Mouse (Mus musculus) frontal cortex, adult (tissue): ENCODE results near the gene Nsf.
"Not testable (repeated sequence)": the region's sequence is repeated elsewhere in the genome, so short reads cannot be mapped to it uniquely, and the experiment has no call there.

Experiments
- ATAC-seq: cut with Nextera tagmentation; 2 replicates; pipeline ENCODE4 v1.9.2; 2017; ENCODE audit warnings: mild to moderate bottlenecking, moderate library complexity, mixed read lengths; ENCODE audit not compliant: low TSS enrichment

Nsf gene

DNA sequence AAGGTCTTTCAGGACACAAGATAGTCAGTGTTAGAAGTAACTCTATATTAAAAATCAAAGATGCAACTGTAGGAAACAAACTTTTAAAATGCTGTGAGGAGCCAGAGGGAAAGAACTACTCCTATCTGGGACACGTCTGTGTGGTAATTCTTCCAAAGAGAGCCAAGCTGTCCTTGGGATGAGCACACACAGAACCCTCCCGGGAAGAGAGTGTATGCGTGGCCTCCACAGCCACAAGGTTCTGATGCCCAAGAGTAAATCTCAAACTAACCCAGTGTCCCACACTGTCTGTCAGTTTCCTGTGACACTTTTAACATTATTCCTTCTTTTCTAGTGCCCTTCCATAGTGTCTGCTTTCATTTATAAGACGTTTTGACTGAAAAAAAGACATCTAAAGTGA, 57.8 kb downstream of the Nsf start:
- no peak for ATAC-seq

DNA sequence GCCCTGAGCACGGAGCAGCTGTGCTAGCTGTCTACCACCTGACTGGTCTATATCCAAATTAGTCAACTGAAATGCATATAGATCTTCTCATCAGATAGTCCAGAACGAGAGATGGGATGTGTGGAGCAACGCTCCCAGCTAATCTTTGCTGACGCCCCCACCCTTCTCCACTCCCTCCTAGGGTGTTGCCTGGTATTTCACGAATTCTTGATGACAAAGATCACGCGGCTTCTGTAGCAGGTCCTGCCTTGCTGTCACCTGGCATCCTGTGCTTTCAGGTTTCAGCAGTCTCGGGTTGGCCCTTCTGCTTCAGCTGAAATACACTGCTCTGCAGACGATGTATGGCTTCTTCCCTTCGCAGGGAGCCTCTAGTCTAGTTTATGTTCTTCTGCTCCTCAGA, 61.0 kb downstream of the Nsf start:
- peak; percentile 31; the same call in 1 of the 2 replicates for ATAC-seq

DNA sequence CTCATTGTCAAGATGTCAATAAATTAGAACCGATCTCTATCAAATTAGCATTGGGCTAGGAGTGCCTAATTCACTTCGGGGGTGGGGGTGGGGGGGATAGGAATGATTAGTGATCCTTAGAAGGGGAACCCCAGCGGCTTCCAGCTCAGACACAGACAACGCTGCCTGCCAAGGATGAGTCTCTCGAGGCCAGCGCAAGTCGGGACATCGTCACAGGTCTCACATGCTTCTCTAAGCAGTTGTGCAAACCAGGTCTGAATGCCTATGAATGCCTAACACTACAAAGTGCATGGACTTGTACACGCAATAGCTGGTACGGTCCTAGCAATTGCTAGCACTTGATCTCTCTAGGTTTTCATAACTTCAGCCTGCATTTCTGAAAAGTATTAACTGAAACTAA, 62.1 kb downstream of the Nsf start:
- ATAC-seq: no peak

DNA sequence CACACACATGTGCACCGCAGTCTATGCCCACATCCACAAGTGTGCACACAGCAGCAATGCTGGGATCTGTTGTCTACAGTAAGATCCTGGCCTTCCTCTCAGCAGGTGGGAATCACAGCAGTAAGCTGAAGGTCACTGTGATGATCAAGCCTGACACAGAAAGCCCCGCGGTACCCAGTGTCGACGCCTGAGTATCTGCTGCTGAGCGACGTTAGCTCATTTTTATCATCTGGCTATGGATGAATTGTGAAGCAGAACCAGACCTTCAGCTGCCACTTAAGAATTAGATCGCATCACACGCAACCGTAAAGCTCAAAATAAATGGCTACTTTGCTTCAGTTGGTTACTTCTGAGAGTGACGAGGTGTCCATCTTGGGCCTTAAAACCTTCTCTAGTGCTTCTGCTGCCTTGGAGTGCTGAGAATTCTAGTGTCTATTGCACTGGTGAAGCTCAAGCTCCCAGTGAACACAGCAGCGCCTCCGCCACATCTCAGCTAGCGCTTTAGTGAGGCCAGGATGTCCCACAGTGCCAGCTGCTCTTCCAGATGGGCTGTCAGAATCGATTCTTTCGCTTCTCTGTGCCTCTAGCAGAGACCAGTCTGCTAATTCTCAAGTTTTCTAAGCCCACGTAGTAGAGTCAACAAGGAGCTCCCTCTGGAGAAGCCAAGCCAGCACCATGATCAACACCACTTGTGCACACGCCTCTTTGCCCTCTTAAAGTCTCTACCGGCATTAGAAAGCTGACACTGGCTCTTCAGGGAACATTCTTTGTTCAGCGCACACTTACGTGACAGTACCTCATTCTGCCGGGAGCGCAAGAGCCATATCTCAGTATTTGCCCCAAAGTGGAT, 63.3 kb downstream of the Nsf start:
- peak; percentile 65 for ATAC-seq

DNA sequence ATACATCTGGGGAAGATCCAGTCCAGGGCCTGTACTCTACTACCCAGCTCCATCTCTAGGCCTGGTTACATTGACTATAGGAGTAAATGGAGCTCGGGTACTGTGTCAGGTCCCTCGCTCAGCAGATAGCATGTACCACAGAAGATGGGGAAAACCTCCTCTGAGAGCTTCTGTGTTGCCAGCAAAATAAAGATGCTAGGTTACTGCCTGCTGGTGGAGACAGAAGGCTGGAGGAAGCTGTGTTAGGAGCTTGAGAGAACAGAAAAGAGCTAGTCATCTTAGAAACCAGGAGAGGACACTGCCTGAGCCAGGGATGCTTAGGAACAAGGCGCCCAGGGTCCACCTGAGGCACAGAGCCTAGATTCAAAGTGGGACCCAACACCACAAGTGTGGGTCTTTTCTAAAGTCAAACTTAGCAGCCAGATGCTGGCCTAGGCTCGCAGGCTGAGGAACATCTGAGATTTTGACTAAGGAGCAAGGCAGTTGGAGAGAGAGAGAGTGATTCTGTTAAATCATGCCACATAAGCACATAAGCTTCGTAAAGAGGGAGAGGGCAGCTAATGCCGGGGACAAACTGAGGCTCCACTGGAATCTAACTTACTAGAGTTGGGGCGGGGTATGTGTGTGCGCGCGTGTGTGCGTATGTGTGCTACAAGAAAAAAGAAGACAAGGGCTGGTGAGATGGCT, 66.0 kb downstream of the Nsf start:
- peak; percentile 61 for ATAC-seq

DNA sequence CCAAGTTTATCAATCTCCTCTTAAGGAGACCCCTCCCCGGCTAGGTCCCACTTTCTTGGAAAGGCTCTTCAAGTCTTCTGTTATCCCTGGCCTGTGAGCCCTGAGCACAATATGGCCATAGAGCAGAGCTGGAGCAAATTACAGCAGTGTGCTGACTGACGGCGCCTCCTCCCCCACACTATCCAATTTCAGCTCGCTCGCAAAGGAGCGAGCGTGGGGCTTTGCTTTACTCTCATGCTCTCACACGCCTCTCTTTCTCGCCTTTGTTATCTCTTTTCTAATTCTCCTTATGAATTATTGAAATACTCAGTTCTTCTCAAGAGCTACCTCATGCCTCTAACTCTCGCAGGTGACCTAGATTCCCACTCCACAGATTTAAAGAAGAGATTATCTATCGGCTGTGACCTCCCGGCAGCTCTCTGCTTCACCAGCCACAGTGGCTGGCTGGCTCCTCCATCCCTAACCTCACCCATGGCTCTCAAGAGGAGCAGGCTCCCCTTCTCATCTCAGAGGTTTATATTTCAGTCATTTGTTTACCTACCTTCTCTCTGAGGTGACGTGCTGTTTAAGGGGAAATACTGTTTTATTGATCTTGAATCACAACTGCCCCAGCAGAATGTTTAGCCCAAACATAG, 69.0 kb downstream of the Nsf start:
- peak; percentile 86 for ATAC-seq

DNA sequence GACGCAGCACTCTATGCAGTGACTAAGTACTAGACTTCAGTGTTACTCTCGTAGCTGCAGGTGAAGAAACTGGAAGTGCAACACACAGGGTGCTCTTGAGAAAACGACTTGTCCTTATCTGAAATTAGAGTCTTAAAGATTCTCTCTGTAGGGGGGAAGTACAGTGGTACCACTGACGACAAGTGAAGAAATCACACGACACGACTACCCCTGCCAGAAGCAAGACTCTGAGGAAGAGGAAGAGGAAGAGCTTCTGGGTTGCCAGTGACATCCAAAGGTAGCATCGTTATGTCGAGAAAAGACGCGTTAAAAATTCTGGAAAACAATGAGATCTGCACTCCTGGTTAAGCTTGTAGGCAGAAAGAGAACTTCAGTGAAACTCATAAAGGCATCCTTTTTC, 70.1 kb downstream of the Nsf start:
- ATAC-seq: no peak

DNA sequence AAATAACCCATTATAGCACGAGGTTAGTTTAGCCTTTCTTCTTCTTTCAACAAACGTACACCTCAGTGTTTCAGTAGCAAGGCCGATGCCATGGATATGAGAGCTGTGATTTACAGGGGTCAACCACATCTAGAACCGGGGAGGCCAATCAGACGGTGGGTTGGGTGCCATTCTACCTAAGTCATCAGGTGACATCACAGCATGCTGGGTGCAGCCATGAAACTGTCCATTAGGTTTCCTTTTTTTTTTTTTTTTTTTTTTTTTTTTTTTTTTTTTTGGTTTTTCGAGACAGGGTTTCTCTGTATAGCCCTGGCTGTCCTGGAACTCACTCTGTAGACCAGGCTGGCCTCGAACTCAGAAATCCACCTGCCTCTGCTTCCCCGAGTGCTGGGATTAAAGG, 74.4 kb downstream of the Nsf start:
- ATAC-seq: not testable (repeated sequence)

DNA sequence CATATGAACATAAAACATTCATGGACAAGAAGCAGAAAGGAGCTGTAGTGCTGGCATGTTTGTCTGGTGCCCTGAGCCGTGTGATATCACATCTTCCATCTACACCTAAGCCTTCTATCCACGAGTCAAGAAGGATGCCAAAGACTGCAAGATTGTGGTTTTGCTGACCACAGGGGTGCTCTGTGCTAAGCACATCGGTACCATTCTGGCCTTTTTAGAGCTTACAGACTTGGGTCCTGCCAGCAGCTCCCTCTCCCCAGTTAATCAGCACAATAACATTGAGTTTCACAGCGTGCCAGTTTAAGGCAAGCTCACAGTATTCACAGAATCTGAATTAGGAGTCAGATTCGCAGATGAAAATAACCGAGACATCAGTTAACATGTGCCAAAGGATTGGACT, 75.4 kb downstream of the Nsf start:
- ATAC-seq: peak; percentile 47; the same call in 1 of the 2 replicates

DNA sequence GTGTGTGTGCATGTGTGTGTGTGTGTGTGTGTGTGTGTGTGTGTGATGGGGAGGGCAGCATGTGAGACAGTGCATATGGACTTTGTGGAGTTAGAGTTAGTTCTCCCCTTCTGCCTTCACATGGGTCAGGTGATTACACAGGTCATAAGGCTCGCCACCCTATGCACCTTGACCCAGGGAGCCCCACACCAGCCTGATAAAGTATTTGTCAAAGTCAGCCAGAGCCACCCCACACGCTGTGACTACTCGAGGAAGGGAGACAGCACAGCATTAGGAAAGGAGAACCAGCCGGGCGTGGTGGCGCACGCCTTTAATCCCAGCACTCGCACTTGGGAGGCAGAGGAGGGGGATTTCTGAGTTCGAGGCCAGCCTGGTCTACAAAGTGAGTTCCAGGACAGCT, 83.5 kb downstream of the Nsf start:
- ATAC-seq: no peak

DNA sequence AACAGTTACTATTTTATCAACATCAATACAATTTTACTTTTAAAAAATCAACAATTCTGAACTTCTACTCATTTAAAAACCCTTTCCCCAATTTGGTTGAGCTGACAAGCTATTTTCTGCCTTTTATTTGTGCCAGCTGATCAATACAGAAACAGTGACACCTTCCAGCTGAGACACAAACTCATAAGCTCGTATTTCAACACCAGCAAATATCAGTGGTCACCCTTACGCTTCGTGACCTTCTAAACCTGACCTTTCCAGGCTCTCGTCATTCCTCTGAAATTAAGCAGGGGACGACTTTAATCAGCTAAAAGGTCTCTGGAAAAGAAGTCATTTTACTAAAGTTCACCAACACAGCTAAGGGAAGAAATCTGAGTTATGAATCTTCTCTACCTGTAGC, 86.2 kb downstream of the Nsf start:
- no peak for ATAC-seq

DNA sequence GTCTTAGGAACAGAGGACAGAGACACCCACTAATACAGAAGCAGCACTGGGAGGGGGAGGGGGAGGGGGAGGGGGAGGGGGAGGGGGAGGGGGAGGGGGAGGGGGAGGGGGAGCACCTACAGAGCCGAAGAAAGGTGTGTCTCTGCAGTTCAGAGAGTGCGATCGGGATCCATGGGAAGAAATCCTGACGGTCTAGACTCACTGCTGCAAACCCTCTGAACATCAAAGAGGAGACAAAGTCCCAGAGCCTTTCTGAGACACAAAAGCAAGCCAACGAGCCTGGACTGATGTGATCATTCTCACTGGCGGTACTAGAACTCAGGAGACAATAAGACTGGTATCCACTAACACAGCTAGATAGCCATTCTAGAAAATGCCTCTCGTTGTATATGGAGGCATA, 88.5 kb downstream of the Nsf start:
- no peak for ATAC-seq

DNA sequence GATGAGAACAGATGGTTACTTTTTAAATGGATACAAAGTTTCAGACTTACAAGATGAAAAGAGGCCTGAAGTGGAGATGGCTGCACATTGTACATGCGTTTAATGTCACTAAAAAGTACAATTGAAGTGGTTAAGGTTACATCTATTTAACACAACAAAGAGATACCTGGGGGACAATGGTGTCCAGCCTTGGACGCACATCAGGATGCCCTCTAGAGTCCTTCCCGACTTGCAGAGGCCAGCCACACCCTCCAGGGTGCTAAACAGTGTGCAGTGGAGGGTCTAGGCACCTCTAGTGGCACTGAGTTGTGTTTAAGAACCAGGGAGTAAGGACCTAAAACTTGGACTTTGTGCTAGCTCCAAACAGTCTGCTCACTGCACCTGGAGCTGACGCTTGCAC, 89.4 kb downstream of the Nsf start:
- no peak for ATAC-seq

DNA sequence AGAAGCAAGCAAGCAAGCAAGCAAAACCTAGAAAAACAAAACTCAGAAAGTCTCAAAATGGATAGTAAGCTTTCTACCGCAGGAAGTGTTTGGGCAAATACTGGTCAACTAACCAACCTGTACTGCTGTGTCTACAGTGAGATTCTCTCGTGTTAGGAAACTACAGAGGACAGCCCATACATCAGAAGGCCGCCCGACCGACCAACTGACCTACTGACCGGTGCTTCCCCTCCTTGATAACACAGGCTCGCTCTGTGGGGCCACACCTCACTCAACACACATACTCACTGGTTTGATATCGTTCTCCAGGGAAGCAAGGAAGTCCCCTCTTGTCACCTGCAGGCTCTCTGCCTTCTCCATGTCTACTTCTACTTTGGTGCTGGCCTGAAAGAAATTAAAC, 90.9 kb downstream of the Nsf start:
- ATAC-seq: no peak

DNA sequence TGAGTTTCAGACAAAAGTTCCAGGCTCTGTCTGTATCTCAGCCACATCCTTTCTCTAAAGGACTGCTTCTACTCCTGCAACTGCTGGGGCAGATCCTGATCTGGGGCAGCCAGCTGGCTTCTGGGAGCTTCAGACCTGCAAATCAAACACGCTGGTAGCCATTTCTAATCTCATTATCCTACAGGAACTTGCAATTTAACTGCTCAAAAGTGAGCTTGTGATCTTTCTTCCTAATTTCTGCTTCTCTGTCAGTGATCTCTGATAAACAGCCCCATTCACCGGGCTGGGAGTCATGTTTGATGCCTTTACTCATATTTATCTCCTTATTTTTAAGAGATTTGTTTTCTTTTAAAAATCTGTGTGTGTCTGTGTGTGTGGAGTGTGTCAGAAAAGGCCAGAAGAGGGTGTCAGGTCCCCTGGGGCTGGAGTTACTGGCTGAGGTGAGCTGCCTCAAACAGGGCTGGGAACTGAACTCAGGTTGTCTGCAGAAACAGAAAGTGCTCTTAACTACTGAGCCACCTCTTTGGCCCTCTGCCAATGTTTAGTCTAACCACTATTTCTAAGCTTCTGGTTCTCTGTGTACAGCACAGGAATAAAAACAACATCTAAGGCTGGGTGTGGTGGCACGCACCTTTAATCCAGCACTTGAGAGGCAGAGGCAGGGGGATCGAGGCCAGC, 93.8 kb downstream of the Nsf start:
- peak; percentile 69 for ATAC-seq

DNA sequence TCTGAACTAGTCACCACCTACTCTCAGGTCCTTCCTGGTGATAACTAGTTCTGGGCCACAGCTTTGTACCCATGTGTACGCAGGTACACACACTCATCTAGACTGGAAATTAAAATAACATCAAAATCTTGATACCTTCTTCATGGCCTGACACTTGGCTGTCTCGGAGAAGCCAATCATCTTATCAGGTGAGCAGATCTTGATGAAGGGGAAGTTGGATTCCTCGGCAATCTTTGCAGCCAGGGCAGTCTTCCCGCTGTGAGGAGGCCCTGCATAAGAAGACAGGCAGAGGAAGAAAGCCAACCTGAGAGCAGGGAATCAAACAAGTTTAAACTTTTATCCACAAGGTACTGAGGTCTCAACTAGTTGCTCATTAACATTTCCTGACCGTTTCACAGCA, 95.1 kb downstream of the Nsf start:
- ATAC-seq: no peak

DNA sequence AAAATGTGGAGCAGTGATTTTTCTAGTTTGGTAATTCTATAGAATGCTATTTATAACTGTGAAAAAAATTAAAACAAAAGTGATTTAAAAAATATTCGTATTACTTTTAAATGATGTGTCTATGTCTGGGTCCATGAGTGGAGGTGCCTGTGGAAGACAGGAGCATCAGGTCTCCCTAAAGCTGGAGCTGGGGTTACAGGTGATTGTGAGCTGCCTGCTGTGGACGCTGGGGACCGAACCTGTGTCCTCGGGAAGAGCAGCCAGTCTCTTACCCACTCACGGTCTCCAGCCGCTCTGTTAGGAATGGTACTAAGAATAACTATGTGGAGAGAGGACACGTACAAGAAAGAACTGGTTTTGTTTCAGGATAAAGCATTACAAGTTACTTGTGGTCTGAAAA, 97.2 kb downstream of the Nsf start:
- no peak for ATAC-seq

DNA sequence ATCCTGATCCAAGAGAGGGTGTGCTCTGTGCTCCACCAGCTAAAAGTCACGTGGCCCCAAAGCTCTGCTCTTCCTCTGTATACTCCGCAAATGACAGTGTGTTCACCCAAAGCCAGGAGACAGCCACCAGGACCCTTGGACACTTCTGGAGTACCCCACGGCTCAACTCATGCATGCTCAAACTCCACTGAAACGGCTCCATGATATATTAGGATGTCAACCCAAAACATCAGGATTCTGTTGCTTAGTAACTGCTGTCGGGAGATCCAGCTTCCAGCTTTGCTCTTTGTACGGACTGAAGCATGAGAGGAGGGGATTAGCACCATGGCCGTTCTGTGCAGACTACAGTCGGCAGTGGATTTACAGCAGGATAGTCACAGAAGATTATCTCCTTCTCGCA, 99.6 kb downstream of the Nsf start:
- no peak for ATAC-seq

DNA sequence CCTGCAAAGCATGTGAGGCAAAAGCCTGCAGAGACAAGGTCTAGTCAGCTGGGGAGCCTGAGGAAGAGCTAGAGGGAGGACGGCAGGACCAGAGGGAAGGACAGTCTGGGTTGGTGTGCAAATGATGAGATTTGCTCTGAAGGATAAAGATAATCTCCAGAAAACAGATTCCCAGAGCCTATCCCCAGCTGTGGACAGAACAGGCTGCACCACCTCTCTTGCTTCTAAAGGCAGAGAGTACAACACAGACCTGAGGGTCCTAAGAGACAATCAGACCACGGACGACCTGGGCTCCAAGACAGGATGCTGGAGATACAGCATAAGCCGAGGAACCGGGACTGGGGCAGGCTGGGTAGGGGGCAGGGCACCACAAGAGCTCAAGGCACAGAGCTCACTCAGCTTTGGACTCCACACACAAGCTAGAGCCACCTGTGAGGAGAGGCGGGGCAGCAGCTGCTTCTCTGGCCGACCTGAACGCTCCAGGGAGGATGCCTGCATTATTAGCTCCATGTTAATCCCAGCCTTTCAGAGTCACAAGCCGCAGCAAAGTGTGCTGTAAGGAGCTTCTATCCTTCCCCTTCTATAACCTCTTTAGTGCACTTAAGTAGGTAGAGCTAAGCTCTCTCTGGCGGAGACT, 100.5 kb downstream of the Nsf start:
- ATAC-seq: no peak

DNA sequence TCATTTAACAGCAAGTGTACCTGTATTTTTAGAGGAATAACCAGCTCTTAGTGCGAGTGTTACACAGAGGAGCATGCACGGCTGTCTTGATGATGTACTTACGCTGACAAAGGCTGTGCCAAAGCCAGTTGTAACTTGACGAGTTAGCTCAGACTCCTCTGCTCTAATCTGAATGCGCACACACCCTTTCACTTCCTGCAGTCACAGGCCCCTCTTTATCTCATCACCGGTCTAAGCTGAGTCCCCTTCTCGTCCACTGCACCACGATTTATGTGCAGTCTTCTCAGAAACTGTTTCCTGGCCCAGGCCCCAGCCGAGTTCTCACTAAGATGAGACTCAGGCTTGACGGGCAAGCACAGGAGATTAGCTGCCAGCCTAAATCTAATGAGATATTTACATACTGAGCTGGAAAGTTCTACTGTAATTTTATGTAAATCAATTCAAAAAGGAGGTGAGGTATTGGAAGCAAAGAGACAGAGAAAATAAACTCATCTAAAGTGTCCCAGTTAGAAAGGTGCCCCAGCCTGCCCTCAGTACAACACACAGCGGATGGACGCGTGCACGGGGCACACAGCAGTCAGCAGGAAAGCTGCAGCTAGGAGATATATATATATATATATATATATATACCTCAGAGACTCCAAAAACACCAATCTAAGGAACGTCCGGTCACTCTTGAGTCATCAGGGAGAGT, 101.1 kb downstream of the Nsf start:
- peak; percentile 69; the same call in 1 of the 2 replicates for ATAC-seq

DNA sequence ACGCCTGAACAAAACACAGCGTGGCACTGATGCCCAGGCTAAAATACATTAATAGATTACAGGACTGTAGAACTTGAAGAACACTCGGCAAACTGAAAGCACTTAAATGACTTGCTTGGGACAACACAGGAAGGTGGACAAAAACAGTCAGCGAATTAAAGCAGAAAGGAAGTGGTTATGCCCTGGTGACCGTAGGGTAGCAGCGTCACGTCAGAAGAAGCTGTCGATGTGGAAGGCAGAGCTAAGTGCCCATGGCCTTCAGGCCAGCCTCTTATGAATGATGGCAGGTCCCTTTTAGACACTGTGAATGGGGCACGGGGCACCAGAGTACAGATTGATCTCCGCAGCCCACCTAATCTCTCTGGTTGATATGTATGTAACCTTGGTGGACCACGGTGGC, 105.6 kb downstream of the Nsf start:
- no peak for ATAC-seq
